Mouse (Mus musculus) cerebellum, adult 2 months (tissue): ENCODE results near the gene Cenpm.

Experiments used
- CTCF ChIP-seq: fragments of 200-500 bp; IDR thresholded peaks from 2 replicates; pipeline ENCODE4 v1.5.1; 2011; ENCODE audit warnings: low read depth, mild to moderate bottlenecking, control low read depth, low read length, moderate library complexity, borderline replicate concordance; ENCODE audit not compliant: insufficient read depth
- POLR2A ChIP-seq: fragments of 200-500 bp; IDR thresholded peaks from 2 replicates; pipeline ENCODE4 v1.6.1; 2011; ENCODE audit warnings: low read length, control low read depth, borderline replicate concordance; ENCODE audit not compliant: insufficient read depth

DNA sequence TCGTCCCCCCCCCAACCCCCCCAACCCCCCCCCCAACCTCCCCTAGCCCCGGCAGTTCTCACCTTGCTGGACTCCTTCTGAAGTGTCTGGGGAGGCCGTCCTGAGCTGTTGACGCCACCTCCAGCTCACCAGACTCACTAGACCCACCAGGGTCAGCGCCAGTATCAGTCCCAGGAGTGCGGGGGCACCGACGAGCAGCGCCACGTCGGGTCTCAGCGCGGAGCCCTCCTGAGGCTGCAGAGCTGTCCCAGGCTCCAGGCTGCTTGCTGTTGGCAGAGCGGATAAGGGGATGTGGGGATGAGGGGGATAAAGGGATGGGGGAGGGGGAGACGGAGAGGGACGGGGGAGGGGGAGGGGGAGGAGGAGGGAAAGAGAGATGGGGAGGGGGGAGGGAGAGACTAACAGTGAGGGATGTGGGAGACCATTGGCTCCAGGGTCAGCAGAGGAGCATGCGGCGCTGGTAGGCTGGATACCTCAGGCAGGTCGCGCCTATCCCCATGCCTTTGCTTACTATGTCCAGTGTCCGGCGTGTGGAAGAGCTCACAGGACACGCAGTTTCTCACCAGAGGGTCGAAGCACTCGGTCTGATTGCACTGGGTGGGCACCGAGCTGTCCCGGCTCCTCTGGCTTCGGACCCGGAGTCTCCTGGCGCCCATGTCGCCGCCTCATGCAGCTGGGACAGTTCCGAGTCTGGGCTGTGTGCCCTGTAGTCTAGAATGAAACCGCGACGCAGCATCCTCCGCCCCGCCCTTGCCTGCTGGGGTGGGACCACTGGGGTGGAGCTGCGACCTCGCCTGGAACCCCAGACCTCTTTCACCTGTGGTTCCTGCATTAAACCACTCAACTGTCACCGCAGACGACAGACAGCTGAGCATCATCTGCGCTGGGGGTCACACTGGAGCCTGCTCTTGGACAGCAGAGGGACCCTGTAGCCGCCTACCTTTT, 20.6 kb downstream of the Cenpm start, which contains the start of gene Tnfrsf13c:
- TF ChIP-seq POLR2A: no peak
- no peak for TF ChIP-seq CTCF
